Mouse (Mus musculus) myocyte (in vitro differentiated cells): ENCODE results near the gene Gm48551. TPM values are rescaled to one million over a fixed set of nuclear protein-coding genes. Genes with fewer than 3 reads are reported as not detected.
A peak's percentile ranks its signal among the peaks of the same experiment; 100 is the strongest.

Experiments
- H3K27me3 ChIP-seq: one replicate; pipeline ENCODE4 v1.6.1; 2011; ENCODE audit not compliant: control insufficient read depth, insufficient read depth, insufficient read length
- H3K36me3 ChIP-seq: one replicate; pipeline ENCODE4 v1.6.1; 2011; ENCODE audit not compliant: control insufficient read depth, insufficient read depth
- H3K4me2 ChIP-seq: one replicate; pipeline ENCODE4 v1.6.1; 2011; ENCODE audit warnings: low read depth, control low read depth
- H3K4me3 ChIP-seq: one replicate; pipeline ENCODE4 v1.5.1; 2011; ENCODE audit warnings: mild to moderate bottlenecking, control low read depth, moderate library complexity
- H3K79me2 ChIP-seq: one replicate; pipeline ENCODE4 v1.6.1; 2011; ENCODE audit not compliant: control insufficient read depth, insufficient read depth
- H3ac ChIP-seq: one replicate; pipeline ENCODE4 v1.6.1; 2011; ENCODE audit not compliant: control insufficient read depth, insufficient read length
- CEBPB ChIP-seq: IDR thresholded peaks from 2 replicates; pipeline ENCODE4 v1.6.1; 2011; ENCODE audit warnings: mild to moderate bottlenecking, moderate library complexity; ENCODE audit not compliant: poor library complexity, insufficient read depth, severe bottlenecking
- E2F4 ChIP-seq: IDR thresholded peaks from one replicate; pipeline ENCODE4 v1.6.1; 2011; ENCODE audit warnings: mild to moderate bottlenecking, control low read depth, moderate library complexity; ENCODE audit not compliant: insufficient read depth
- MAX ChIP-seq: IDR thresholded peaks from one replicate; pipeline ENCODE4 v1.6.1; 2011; ENCODE audit warnings: low read depth, mild to moderate bottlenecking, control low read depth
- MYOD1 ChIP-seq, 3 experiments: IDR thresholded peaks; one replicate each; pipeline ENCODE4 v1.6.1; 2011; ENCODE audit warnings: control low read depth in 2 of 3, low read depth in 2 of 3, mild to moderate bottlenecking in 2 of 3, moderate library complexity in 1 of 3; ENCODE audit not compliant: insufficient read length in 2 of 3, control insufficient read depth in 1 of 3
- MYOG ChIP-seq, 3 experiments: IDR thresholded peaks; one replicate each; pipeline ENCODE4 v1.6.1; 2011; ENCODE audit warnings: control low read depth in 2 of 3, low read depth in 2 of 3, mild to moderate bottlenecking in 2 of 3; ENCODE audit not compliant: insufficient read length in 2 of 3, control insufficient read depth in 1 of 3, insufficient read depth in 1 of 3
- POLR2A ChIP-seq: IDR thresholded peaks from one replicate; pipeline ENCODE4 v1.6.1; 2011; ENCODE audit warnings: low read depth, mild to moderate bottlenecking, control low read depth, moderate library complexity; ENCODE audit not compliant: insufficient read length
- POLR2AphosphoS2 ChIP-seq: IDR thresholded peaks from one replicate; pipeline ENCODE4 v1.6.1; 2011; ENCODE audit warnings: low read depth, control low read depth; ENCODE audit not compliant: insufficient read length
- REST ChIP-seq: IDR thresholded peaks from one replicate; pipeline ENCODE4 v1.6.1; 2011; ENCODE audit warnings: mild to moderate bottlenecking, control low read depth, moderate library complexity; ENCODE audit not compliant: insufficient read depth, insufficient read length
- SRF ChIP-seq: IDR thresholded peaks from one replicate; pipeline ENCODE4 v1.6.1; 2011; ENCODE audit warnings: low read depth; ENCODE audit not compliant: control insufficient read depth, insufficient read length
- TCF12 ChIP-seq: IDR thresholded peaks from one replicate; pipeline ENCODE4 v1.6.1; 2011; ENCODE audit warnings: mild to moderate bottlenecking, control low read depth; ENCODE audit not compliant: poor library complexity, insufficient read depth, severe bottlenecking
- TCF3 ChIP-seq: IDR thresholded peaks from one replicate; pipeline ENCODE4 v1.6.1; 2011; ENCODE audit warnings: low read depth, control low read depth; ENCODE audit not compliant: insufficient read length
- USF1 ChIP-seq: IDR thresholded peaks from one replicate; pipeline ENCODE4 v1.6.1; 2011; ENCODE audit warnings: low read depth, mild to moderate bottlenecking, control low read depth, moderate library complexity
- polyA plus RNA-seq: library from polyadenylated mRNA; unstranded; fragments of >200 nt; fragmentation: generic; extraction: Trizol; gene quantifications from one replicate; pipeline ENCODE4 v1.2.1, GENCODE M21; 2012; ENCODE audit warnings: missing spikeins

The Gm48551 gene
- polyA plus RNA-seq, 1 experiment = 1.7 TPM

DNA sequence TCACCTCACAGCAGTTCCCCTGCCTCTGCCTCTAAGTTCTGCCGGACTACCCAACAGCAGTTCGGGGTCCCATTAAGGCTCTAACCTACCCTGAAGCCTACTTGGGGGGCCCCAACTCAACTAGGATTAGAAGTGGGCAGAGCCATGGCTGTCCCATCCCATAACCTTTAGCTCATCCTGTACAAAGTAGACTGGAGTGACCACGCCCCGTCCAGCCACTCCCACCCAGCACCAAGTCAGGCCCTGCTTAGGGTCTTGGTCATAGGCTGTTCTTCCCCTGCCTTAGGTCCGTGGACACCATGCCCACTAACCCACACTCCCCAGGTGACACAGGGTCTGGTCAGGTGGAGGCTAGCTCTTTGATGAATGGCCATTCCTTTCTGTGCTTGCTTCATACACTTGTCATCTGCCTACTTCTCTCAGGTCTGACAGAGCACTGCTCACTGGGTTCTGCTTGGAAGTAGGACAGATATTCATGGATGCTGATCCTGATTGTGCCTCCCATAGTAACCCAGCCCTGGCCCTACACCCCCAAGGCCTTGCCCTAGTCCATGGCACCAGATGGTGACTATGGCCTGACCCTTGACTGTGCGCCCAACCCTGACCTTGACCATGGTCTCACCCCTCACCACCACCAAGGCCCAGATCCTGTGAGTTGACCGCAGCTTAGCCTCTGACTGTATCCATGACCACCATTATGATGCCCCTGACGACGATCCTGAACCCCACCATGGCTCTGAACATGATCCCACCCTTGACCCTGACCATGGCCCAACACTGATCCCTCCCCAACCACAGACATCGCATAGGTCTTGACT is 35.1 kb downstream of the Gm48551 start:
- Histone ChIP-seq H3K79me2 (peaks cover 86% of the 10 kb centered on the region), H3K4me3 (no peak overlapping the region), H3K36me3 (peaks cover 5% of the 10 kb centered on the region), H3K27me3 (no peaks in the 10 kb centered on the region), H3ac (no peak overlapping the region), H3K4me2 (peak overlapping the region; percentile 56)
- TF ChIP-seq POLR2A (no peak), MAX (no peak), MYOD1 (IDR thresholded peaks at IDR 0.05; ENCODE audit: control insufficient read depth in 1 of 3, insufficient read length in 2 of 3, low read depth in 2 of 3) (no peak), SRF (no peak), TCF12 (no peak), E2F4 (no peak), POLR2AphosphoS2 (no peak), TCF3 (no peak), USF1 (no peak), CEBPB (no peak)

DNA sequence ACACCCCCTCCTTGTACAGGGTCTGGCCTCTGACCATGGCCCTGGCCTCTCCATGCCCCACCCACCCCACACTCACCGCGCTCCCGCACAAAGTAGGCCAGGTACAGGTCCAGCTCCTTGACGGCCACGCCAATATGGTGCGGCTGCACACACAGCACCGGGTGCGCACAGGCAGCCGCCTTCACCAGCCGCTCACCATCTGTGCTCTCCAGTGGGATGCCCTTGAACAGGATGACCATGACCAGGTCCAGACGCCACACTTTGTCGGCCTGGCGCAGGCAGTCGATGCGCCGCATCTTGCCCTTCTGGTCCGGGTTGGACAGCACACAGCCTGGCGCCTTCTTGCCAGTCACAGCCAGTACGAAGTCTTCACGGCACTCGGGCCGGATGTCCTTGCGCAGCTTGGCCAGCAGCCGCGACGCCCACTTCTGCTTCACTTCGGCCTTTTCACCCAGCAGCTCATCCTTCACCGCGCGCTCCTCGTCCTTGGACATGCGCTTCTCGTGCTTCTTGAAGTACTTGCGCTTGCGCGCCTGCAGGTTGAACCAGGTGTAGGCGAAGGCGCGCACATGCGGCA is 36.0 kb downstream of the Gm48551 start:
- peaks cover 5% of the 10 kb centered on the region for H3K36me3 ChIP-seq
- H3K4me3 ChIP-seq = no peak overlapping the region
- H3K4me2 ChIP-seq = peak overlapping the region; percentile 77
- TF ChIP-seq SRF (no peak), MYOG (IDR thresholded peaks at IDR 0.05; ENCODE audit: control insufficient read depth in 1 of 3, insufficient read depth in 1 of 3, insufficient read length in 2 of 3, low read depth in 2 of 3) (no peak), POLR2AphosphoS2 (no peak), POLR2A (no peak), USF1 (no peak)
- no peaks in the 10 kb centered on the region for H3K27me3 ChIP-seq
- no peak overlapping the region for H3ac ChIP-seq
- peaks cover 86% of the 10 kb centered on the region for H3K79me2 ChIP-seq

DNA sequence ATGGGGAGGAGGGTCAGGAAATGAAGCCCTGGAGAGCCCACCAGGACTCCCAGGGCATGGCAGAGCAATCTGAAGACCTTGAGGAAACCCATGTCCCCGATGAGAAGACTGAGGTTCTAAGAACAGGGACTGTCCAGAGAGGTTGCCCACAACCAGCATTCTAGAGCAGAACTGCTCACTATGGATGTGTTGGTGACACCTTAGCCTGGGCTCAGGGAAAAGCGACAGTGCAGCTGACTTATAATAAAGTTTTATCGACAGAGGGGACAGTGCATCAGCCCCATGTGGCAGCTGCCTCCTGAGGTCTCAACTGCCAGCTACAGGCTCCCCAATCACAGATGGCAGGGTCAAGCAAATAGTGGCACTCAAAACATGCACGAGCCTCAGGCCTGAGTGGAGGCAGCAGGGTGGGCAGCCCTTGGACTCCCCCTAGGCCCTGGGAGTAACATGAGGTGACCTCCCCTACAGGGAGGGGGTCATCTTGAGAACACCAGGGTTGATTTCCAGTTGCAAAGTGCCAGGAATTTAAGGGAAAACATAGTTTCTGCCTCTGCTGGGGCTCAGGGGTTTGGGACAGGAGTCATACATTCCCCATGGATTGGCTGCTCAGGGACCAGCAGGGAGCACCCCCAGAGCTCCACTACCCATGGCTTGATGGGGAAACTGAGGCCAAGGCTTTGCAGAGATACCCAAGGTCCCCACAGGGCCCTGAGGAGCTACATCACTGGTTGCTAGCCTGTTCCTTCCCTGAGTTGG is 37.0 kb downstream of the Gm48551 start:
- no peak overlapping the region for H3K4me3 ChIP-seq
- no peak overlapping the region for H3ac ChIP-seq
- peaks cover 86% of the 10 kb centered on the region for H3K79me2 ChIP-seq
- H3K36me3 ChIP-seq = peaks cover 5% of the 10 kb centered on the region
- peak overlapping the region; percentile 77 for H3K4me2 ChIP-seq
- TF ChIP-seq POLR2A (no peak), MYOG (IDR thresholded peaks at IDR 0.05; ENCODE audit: control insufficient read depth in 1 of 3, insufficient read depth in 1 of 3, insufficient read length in 2 of 3, low read depth in 2 of 3) (peak in 2 of 3 experiments; percentile 58 to 61), SRF (peak; percentile 22), MYOD1 (IDR thresholded peaks at IDR 0.05; ENCODE audit: control insufficient read depth in 1 of 3, insufficient read length in 2 of 3, low read depth in 2 of 3) (peak in 2 of 3 experiments; percentile 25 to 63), TCF3 (no peak), MAX (no peak), USF1 (no peak)
- H3K27me3 ChIP-seq = no peaks in the 10 kb centered on the region

DNA sequence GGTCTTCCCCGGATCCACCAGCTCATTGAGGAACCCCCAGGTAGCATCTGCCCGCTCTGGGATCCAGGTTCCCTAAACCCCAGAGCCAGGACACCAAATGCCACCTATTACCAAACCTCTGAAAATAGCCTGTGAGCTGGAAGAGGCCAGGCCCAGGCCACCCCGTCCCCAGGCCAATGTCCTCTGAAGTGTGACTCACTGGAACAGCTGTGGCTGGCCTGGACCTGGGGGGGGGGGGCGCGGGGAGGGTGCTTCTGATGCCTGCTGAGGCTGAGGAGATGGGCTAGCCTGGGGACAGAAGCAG is 37.5 kb downstream of the Gm48551 start:
- Histone ChIP-seq H3K36me3 (peaks cover 5% of the 10 kb centered on the region), H3K79me2 (peaks cover 90% of the 10 kb centered on the region), H3K27me3 (no peaks in the 10 kb centered on the region), H3ac (no peak overlapping the region), H3K4me2 (peak overlapping the region; percentile 77), H3K4me3 (no peak overlapping the region)
- peak; percentile 43 for TF ChIP-seq TCF3
- no peak for TF ChIP-seq E2F4
- TF ChIP-seq CEBPB = no peak
- TF ChIP-seq POLR2A = no peak
- no peak for TF ChIP-seq POLR2AphosphoS2
- TF ChIP-seq SRF = no peak
- TF ChIP-seq TCF12 = peak; percentile 67
- no peak for TF ChIP-seq USF1
- TF ChIP-seq REST = no peak
- peak in 2 of 3 experiments; percentile 78 to 93 for TF ChIP-seq MYOD1 (IDR thresholded peaks at IDR 0.05; ENCODE audit: control insufficient read depth in 1 of 3, insufficient read length in 2 of 3, low read depth in 2 of 3)
- no peak for TF ChIP-seq MAX
- TF ChIP-seq MYOG (IDR thresholded peaks at IDR 0.05; ENCODE audit: control insufficient read depth in 1 of 3, insufficient read depth in 1 of 3, insufficient read length in 2 of 3, low read depth in 2 of 3) = peak; percentile 59 to 95 (median 83)
